Mouse (Mus musculus): ENCODE measurements around the gene 1700001C02Rik. TPM values are rescaled to one million over a fixed set of nuclear protein-coding genes. Genes with fewer than 3 reads are reported as not detected.

The 1700001C02Rik gene
- polyA plus RNA-seq, 1 experiment from 2014 or later = 2.0 TPM

DNA sequence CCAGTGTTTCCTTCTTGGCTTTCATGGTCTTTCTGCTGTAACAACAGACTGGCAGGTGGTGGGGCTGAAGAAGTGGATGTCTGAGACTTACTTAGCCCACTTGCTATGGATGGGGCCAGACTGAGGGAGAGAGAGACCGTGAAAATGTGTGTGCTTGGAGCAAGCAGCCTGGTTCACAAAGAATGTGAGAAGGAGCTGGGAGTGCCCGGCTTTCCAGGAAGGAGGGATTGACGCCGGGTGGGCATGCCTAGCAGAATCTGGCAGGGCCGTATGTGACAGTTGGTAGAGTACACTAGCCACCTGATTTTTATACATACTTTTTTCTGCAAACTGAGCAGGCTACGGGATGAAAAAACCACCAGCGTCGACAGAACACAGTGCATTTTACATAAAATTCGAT is 468 bp downstream of the 1700001C02Rik start:
- H3K36me3 ChIP-seq = no peaks in the 10 kb centered on the region
- H3K4me3 ChIP-seq = peak overlapping the region; percentile 32
- H3K4me1 ChIP-seq = peaks cover 13% of the 10 kb centered on the region
- peak overlapping the region; percentile 56 for H3K4me2 ChIP-seq
- 37% methylated on average over 9 of the region's 9 CpGs for WGBS
- H3K27me3 ChIP-seq = peaks cover 21% of the 10 kb centered on the region; the same call in 1 of the 2 replicates
- no peak for ATAC-seq (ENCODE audit: borderline replicate concordance, extremely low read depth, low FRiP score, low TSS enrichment)
- H3K9me3 ChIP-seq = no peaks in the 10 kb centered on the region
- peak overlapping the region; percentile 31; the same call in 1 of the 2 replicates for H3K9ac ChIP-seq
- H3K27ac ChIP-seq = no peak overlapping the region

DNA sequence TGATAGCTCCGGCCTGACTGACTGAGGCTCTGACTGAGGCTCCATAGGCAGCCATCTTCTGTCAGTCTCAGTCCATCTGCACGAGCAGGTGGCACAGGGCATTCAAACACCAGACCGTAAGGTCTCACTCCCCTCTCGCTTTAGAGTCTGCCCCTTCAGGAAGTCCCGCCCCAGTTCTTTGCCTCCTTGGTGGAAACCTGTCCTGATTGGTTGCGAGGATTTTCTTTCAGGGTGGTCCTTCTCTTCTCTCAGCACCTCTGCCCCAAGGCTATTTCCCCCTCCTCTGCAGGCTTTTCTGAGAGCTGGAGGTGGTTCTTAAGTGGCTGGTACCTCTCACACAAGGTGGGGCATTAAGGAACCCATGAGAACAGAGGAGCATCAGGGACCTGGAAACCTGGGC is 4.6 kb downstream of the 1700001C02Rik start:
- H3K27me3 ChIP-seq = peaks cover 4% of the 10 kb centered on the region; the same call in 1 of the 2 replicates
- H3K27ac ChIP-seq = no peak overlapping the region
- no peak for ATAC-seq (ENCODE audit: borderline replicate concordance, extremely low read depth, low FRiP score, low TSS enrichment)
- H3K9me3 ChIP-seq = no peaks in the 10 kb centered on the region
- H3K4me2 ChIP-seq = no peak overlapping the region
- H3K4me3 ChIP-seq = no peak overlapping the region
- no peak overlapping the region for H3K9ac ChIP-seq
- H3K36me3 ChIP-seq = no peaks in the 10 kb centered on the region
- H3K4me1 ChIP-seq = peaks cover 6% of the 10 kb centered on the region
- 53% methylated on average over 6 of the region's 6 CpGs for WGBS

DNA sequence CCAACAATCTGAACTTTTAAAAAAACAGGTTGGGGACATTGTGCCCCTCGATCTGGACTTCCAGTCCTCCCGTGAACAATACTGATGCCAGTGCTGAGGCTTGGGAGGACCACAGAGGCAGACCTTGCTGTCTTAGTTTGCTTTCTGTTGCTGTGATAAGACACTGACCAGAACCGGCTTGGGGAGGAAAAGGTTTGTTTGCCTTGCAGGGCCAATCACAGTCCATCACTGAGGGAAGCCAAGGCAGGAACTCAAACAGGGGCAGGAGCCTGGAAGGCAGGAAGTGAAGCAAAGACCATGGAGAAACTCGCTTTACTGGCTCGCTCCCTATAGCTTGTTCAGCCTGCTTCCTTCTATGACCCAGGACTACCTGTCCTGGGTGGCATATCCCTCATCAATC is 6.3 kb downstream of the 1700001C02Rik start:
- H3K4me2 ChIP-seq = no peak overlapping the region
- H3K9ac ChIP-seq = no peak overlapping the region
- no peaks in the 10 kb centered on the region for H3K4me1 ChIP-seq
- ATAC-seq (ENCODE audit: borderline replicate concordance, extremely low read depth, low FRiP score, low TSS enrichment) = no peak
- H3K36me3 ChIP-seq = no peaks in the 10 kb centered on the region
- WGBS = 44% methylated on average over 5 of the region's 5 CpGs
- H3K27me3 ChIP-seq = no peaks in the 10 kb centered on the region
- no peak overlapping the region for H3K4me3 ChIP-seq
- H3K27ac ChIP-seq = no peak overlapping the region
- H3K9me3 ChIP-seq = no peaks in the 10 kb centered on the region

DNA sequence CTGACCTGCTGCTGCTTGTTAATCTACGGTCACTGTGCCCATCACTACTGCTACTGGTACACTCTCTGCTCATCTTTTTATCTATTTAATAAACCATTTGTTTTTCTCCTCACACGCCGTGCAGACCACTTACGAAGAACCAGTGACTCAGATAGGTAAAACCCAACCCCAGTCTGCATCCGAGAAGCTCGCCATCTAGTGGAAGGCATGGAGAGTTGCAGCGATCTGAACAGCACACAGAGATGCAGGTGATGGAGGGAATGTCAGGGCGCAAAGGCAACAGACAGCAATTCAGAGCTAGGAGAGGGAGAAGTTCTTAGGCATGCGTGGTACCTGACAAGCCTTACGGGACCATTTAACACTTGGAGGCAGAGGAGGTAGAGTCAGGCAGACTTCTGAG is 10.7 kb downstream of the 1700001C02Rik start:
- H3K27ac ChIP-seq = no peak overlapping the region
- no peaks in the 10 kb centered on the region for H3K27me3 ChIP-seq
- H3K4me3 ChIP-seq = no peak overlapping the region
- H3K9ac ChIP-seq = no peak overlapping the region
- no peaks in the 10 kb centered on the region for H3K4me1 ChIP-seq
- 37% methylated on average over 10 of the region's 10 CpGs for WGBS
- H3K4me2 ChIP-seq = no peak overlapping the region
- no peaks in the 10 kb centered on the region for H3K9me3 ChIP-seq
- no peak for ATAC-seq (ENCODE audit: borderline replicate concordance, extremely low read depth, low FRiP score, low TSS enrichment)
- no peaks in the 10 kb centered on the region for H3K36me3 ChIP-seq

DNA sequence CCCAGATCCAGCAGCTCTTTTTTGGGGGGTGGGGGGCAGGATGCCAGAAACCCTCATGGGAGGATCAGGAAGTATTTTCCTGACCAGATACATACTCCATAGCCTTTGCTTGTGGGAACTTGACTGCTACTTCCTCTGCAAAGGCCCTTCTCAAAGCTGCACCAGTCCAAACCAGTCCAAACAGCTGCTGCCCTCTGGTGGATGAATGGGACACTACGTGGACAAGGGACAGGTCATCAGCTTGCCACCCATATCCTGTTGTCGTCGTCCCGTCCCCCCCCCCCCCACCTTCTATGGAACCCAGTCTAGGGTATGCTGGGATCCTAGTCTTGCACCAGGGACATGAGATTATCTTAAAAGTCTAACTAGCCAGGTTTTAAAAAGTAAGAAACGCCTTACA is 16.5 kb downstream of the 1700001C02Rik start:
- H3K27me3 ChIP-seq = no peaks in the 10 kb centered on the region
- no peaks in the 10 kb centered on the region for H3K9me3 ChIP-seq
- ATAC-seq (ENCODE audit: borderline replicate concordance, extremely low read depth, low FRiP score, low TSS enrichment) = no peak
- peaks cover 12% of the 10 kb centered on the region for H3K4me1 ChIP-seq
- H3K4me3 ChIP-seq = no peak overlapping the region
- 15% methylated on average over 5 of the region's 5 CpGs for WGBS
- no peak overlapping the region for H3K27ac ChIP-seq
- H3K36me3 ChIP-seq = no peaks in the 10 kb centered on the region
- no peak overlapping the region for H3K4me2 ChIP-seq
- H3K9ac ChIP-seq = no peak overlapping the region

DNA sequence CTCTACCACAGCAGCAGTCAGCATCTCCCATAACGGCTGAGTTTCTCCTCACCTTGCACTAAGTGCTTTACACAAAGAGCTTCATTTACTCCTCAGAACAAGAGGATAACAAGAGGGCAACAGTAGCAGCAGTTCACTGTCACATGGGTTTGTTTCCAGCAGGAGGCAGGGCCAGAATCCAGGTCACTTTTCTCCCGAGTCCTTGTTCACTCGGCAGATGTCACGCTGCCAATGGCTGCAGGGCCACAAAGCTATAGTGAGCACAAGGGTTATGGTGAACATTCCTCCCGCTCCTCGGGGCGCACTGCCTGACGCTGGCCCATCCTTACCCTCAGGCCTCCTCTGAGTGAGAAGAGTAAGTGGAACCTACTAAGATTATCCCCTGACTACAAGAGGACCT is 17.7 kb downstream of the 1700001C02Rik start:
- no peak for ATAC-seq (ENCODE audit: borderline replicate concordance, extremely low read depth, low FRiP score, low TSS enrichment)
- Histone ChIP-seq H3K9me3 (no peaks in the 10 kb centered on the region), H3K4me1 (peaks cover 12% of the 10 kb centered on the region), H3K4me2 (no peak overlapping the region), H3K27ac (no peak overlapping the region), H3K4me3 (no peak overlapping the region), H3K27me3 (no peaks in the 10 kb centered on the region), H3K9ac (no peak overlapping the region), H3K36me3 (no peaks in the 10 kb centered on the region)
- WGBS = 70% methylated on average over 8 of the region's 8 CpGs

DNA sequence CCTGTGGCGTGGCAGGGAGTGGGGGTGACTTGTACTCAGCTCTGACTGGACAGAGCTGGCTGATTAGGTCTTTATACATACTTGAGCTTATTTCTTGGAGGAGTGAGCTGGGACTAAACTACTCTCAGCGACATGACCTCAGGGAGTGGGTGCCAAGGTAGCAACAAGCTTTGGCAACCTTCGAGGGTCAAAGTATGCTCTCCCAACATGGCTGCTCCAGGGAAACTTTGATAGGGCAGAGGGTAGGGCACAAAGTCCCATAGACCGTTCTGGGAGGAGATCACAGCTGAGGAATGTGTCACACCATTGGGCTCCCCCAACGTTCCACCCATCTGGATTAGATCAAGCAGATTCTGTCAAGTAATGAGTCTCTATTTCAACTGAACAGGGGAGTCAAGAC is 18.7 kb downstream of the 1700001C02Rik start:
- Histone ChIP-seq H3K36me3 (no peaks in the 10 kb centered on the region), H3K9me3 (no peaks in the 10 kb centered on the region), H3K27me3 (no peaks in the 10 kb centered on the region), H3K4me2 (no peak overlapping the region), H3K27ac (no peak overlapping the region), H3K4me1 (peaks cover 16% of the 10 kb centered on the region), H3K9ac (no peak overlapping the region), H3K4me3 (no peak overlapping the region)
- no peak for ATAC-seq (ENCODE audit: borderline replicate concordance, extremely low read depth, low FRiP score, low TSS enrichment)
- 74% methylated on average over 5 of the region's 5 CpGs for WGBS

DNA sequence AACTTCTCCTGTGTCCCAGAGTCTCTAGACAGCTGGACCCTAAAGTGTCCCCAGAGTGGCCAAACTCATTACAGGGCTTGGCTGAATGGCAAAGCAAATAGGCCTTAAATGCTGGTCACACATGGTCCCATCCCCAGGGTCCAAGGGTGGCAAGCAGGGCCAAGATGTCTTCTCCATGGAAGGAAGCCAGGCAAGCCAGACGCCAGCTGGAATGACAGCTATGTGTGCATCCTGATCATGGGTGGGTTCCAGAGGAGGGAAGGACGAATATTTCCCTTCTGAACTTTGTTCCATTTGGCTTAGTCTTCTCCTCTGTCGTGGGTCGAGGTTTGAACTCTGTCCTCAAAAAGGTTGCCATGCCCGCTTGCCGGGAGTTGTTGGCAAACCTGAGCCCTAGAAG is 19.3 kb downstream of the 1700001C02Rik start:
- Histone ChIP-seq H3K4me1 (peaks cover 21% of the 10 kb centered on the region), H3K4me3 (no peak overlapping the region), H3K27me3 (no peaks in the 10 kb centered on the region), H3K9ac (no peak overlapping the region), H3K36me3 (no peaks in the 10 kb centered on the region), H3K4me2 (no peak overlapping the region), H3K9me3 (no peaks in the 10 kb centered on the region), H3K27ac (no peak overlapping the region)
- no peak for ATAC-seq (ENCODE audit: borderline replicate concordance, extremely low read depth, low FRiP score, low TSS enrichment)
- WGBS = 58% methylated on average over 6 of the region's 6 CpGs

DNA sequence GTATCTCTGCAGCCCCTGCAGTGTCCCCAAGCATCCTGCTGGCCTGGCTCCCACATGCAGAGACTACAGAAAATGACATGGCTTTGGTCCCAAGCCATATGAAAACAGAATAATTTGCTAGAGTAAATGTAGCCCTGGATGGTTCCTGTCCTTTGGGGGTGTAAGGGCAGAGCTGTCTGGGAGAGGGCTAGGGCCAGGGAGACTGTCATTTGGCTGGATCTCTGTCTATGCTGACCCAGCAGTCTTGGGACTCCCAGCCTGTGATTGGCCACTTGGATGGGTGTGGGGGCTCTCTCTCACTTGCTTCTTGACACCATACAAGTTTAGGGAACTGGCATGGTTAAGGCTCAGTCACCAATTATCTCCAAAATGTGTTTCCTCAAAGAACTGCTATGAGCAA is 24.4 kb downstream of the 1700001C02Rik start:
- H3K4me1 ChIP-seq = peaks cover 29% of the 10 kb centered on the region
- no peak overlapping the region for H3K4me2 ChIP-seq
- H3K36me3 ChIP-seq = no peaks in the 10 kb centered on the region
- peak overlapping the region; percentile 77 for H3K27ac ChIP-seq
- no peaks in the 10 kb centered on the region for H3K27me3 ChIP-seq
- no peaks in the 10 kb centered on the region for H3K9me3 ChIP-seq
- ATAC-seq (ENCODE audit: borderline replicate concordance, extremely low read depth, low FRiP score, low TSS enrichment) = peak; percentile 78
- H3K4me3 ChIP-seq = no peak overlapping the region
- no peak overlapping the region for H3K9ac ChIP-seq

DNA sequence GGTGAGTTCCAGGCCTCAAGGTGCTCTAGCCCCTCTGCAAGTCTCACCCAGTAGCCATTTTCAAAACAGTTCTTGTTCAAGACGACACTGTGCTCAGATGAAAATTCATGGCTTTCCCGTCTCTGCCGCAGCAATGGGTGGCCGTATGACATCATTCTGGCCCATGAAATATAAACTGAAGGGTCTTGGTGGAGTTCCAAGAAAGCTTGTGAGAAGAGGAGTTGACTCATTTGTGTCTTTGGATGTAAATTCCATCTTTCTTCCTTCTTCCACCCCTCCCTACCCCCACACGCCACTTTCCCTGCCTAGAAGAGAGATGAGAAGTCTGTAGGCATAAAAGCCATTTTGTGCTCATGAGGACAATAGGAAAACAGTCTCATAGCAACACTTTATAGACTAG is 25.0 kb downstream of the 1700001C02Rik start:
- Histone ChIP-seq H3K9me3 (no peaks in the 10 kb centered on the region), H3K27ac (peak overlapping the region; percentile 77), H3K4me3 (no peak overlapping the region), H3K4me2 (no peak overlapping the region), H3K9ac (no peak overlapping the region), H3K4me1 (peaks cover 24% of the 10 kb centered on the region), H3K27me3 (no peaks in the 10 kb centered on the region), H3K36me3 (no peaks in the 10 kb centered on the region)
- WGBS = 31% methylated on average over 5 of the region's 5 CpGs
- peak; percentile 74 for ATAC-seq (ENCODE audit: borderline replicate concordance, extremely low read depth, low FRiP score, low TSS enrichment)

DNA sequence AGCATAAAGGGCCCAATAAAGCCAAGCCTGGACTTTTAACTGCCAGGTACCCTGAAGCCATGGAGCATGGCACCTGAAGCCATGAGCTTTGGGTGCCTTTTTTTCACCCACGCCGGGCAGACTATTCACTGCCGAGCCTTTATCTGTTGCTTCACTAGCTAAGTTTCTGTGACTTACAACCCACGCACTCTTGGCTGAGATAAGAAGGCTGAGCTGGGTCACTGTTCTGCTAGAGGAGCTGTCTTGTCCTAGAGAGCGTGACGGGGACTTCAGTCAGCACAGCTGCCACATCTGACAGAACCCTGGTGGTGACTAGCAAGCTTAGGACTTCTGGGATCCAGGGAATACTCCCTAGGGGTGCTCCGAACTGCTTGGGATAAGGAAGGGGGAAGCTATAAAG is 27.9 kb downstream of the 1700001C02Rik start:
- Histone ChIP-seq H3K4me3 (no peak overlapping the region), H3K36me3 (no peaks in the 10 kb centered on the region), H3K9me3 (no peaks in the 10 kb centered on the region), H3K9ac (no peak overlapping the region), H3K27me3 (no peaks in the 10 kb centered on the region), H3K4me1 (peaks cover 24% of the 10 kb centered on the region), H3K27ac (no peak overlapping the region), H3K4me2 (no peak overlapping the region)
- no peak for ATAC-seq (ENCODE audit: borderline replicate concordance, extremely low read depth, low FRiP score, low TSS enrichment)
- WGBS = 45% methylated on average over 7 of the region's 7 CpGs

DNA sequence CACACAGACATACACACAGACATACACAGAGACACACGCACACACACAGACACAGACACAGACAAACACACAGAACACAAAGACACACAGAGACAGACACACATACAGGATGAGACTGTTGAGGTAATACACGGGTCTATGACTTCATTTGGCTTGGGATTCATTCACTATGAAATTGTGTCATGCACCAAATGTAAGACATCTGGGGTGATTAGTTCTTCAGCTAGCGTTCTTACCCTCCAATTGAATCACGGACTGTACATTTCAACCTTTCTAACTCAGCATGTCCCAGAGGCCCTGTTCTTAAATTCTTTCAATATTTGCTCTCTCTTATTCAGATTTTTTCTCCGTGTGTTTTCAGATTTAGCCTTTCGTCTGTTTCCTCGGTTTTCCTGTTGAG is 28.8 kb downstream of the 1700001C02Rik start:
- WGBS = 54% methylated on average over 7 of the region's 7 CpGs
- Histone ChIP-seq H3K27ac (no peak overlapping the region), H3K4me3 (no peak overlapping the region), H3K36me3 (no peaks in the 10 kb centered on the region), H3K4me2 (no peak overlapping the region), H3K9me3 (no peaks in the 10 kb centered on the region), H3K4me1 (peaks cover 19% of the 10 kb centered on the region), H3K27me3 (no peaks in the 10 kb centered on the region), H3K9ac (no peak overlapping the region)
- ATAC-seq (ENCODE audit: borderline replicate concordance, extremely low read depth, low FRiP score, low TSS enrichment) = no peak

DNA sequence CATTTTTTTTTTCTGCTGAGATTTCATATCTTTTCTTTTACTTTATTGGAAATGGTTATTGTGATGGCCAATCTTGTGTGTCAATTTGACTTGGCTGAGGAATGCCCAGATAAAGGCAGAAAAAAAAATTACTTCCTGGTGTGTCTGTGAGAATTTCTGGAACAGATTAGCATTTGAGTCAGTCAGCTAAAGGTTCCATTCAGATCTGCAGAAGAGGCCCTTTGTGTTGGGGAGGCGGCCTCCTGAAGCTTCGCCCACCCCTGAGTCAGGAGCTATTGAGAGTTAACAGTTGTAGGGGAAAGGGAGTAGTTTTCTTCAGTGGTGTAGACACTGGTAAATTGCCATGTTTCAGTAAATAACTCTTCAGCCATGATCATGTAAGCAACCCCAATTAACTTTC is 29.4 kb downstream of the 1700001C02Rik start:
- no peak overlapping the region for H3K4me2 ChIP-seq
- no peak overlapping the region for H3K9ac ChIP-seq
- no peak overlapping the region for H3K27ac ChIP-seq
- no peaks in the 10 kb centered on the region for H3K9me3 ChIP-seq
- peaks cover 13% of the 10 kb centered on the region for H3K4me1 ChIP-seq
- no peaks in the 10 kb centered on the region for H3K27me3 ChIP-seq
- ATAC-seq (ENCODE audit: borderline replicate concordance, extremely low read depth, low FRiP score, low TSS enrichment) = no peak
- H3K4me3 ChIP-seq = no peak overlapping the region
- WGBS = 64% methylated on average over 2 of the region's 2 CpGs
- no peaks in the 10 kb centered on the region for H3K36me3 ChIP-seq

All from lung, embryonic 15.5 days (tissue).